Mouse (Mus musculus) cortical plate, adult 2 months (tissue): ENCODE measurements at regions not wholly inside any gene's neighbourhood (a gene's known extent, or its start where the extent isn't known, plus 50 kb on each side); places are given as distances from the start of the nearest gene placed in this dataset.

Source experiments
- H3K27ac ChIP-seq: fragments of 200-500 bp; 2 replicates; pipeline ENCODE4 v1.5.1; 2012; ENCODE audit warnings: low read length, control low read depth, inconsistent platforms; ENCODE audit not compliant: insufficient read depth
- H3K4me1 ChIP-seq: fragments of 200-500 bp; 2 replicates; pipeline ENCODE4 v1.6.1; 2011; ENCODE audit warnings: low read length; ENCODE audit not compliant: control insufficient read depth, insufficient read depth
- H3K4me3 ChIP-seq: fragments of 200-500 bp; 2 replicates; pipeline ENCODE4 v1.5.1; 2011; ENCODE audit warnings: mild to moderate bottlenecking, low read length, control low read depth; ENCODE audit not compliant: insufficient read depth
- CTCF ChIP-seq: fragments of 200-500 bp; IDR thresholded peaks from 2 replicates; pipeline ENCODE4 v1.5.1; 2011; ENCODE audit warnings: mild to moderate bottlenecking, control low read depth, low read length; ENCODE audit not compliant: insufficient read depth; ENCODE audit errors: extremely low read depth
- POLR2A ChIP-seq: fragments of 200-500 bp; IDR thresholded peaks from 2 replicates; pipeline ENCODE4 v1.6.1; 2011; ENCODE audit warnings: mild to moderate bottlenecking, low read length, control low read depth; ENCODE audit not compliant: insufficient read depth; ENCODE audit errors: extremely low read depth

- TF ChIP-seq CTCF = no peak
- no peak for TF ChIP-seq POLR2A
- Histone ChIP-seq H3K4me3 (no peak overlapping the region), H3K4me1 (peaks cover 3% of the 10 kb centered on the region), H3K27ac (no peak overlapping the region)
These were observed 242.0 kb downstream of the Rpl10-ps3 start for GRCm38 (mm10) chr9:50102766-50103165.

GRCm38 (mm10) chr9:50101061-50101460 is 243.7 kb downstream of the Rpl10-ps3 start:
- H3K4me3 ChIP-seq = no peak overlapping the region
- H3K4me1 ChIP-seq = peaks cover 3% of the 10 kb centered on the region
- TF ChIP-seq POLR2A (no peak), CTCF (no peak)
- H3K27ac ChIP-seq = no peak overlapping the region

- no peak for TF ChIP-seq CTCF
- TF ChIP-seq POLR2A = no peak
- Histone ChIP-seq H3K4me3 (no peak overlapping the region), H3K27ac (0 out of 2 replicates have a peak overlapping the region, but pooled peaks have one; percentile 25), H3K4me1 (no peaks in the 10 kb centered on the region; the same call in 1 of the 2 replicates)
These were observed 253.8 kb downstream of the Rpl10-ps3 start for GRCm38 (mm10) chr9:50090968-50091367.

GRCm38 (mm10) chr9:50089916-50090315 is 254.9 kb downstream of the Rpl10-ps3 start:
- Histone ChIP-seq H3K27ac (no peak overlapping the region), H3K4me3 (no peak overlapping the region), H3K4me1 (no peaks in the 10 kb centered on the region; the same call in 1 of the 2 replicates)
- TF ChIP-seq POLR2A (no peak), CTCF (no peak)

- TF ChIP-seq CTCF (no peak), POLR2A (no peak)
- H3K4me1 ChIP-seq = no peaks in the 10 kb centered on the region
- H3K27ac ChIP-seq = no peak overlapping the region
These were observed 264.6 kb downstream of the Rpl10-ps3 start for GRCm38 (mm10) chr9:50080205-50080604.

GRCm38 (mm10) chr9:50068576-50068975 is 269.9 kb upstream of the Ncam1 start:
- H3K4me3 ChIP-seq = no peak overlapping the region
- H3K27ac ChIP-seq = 0 out of 2 replicates have a peak overlapping the region, but pooled peaks have one; percentile 29
- no peak for TF ChIP-seq CTCF
- no peak for TF ChIP-seq POLR2A
- peaks cover 5% of the 10 kb centered on the region for H3K4me1 ChIP-seq

More at GRCm38 (mm10) chr9:50080205-50080604, 264.6 kb downstream of the Rpl10-ps3 start:
- no peak overlapping the region for H3K4me3 ChIP-seq

GRCm38 (mm10) chr9:50067729-50068225 is 269.1 kb upstream of the Ncam1 start:
- Histone ChIP-seq H3K4me3 (no peak overlapping the region), H3K4me1 (peaks cover 5% of the 10 kb centered on the region), H3K27ac (no peak overlapping the region)
- TF ChIP-seq POLR2A (no peak), CTCF (no peak)

GRCm38 (mm10) chr9:50064505-50065229 is 265.9 kb upstream of the Ncam1 start:
- TF ChIP-seq POLR2A (no peak), CTCF (no peak)
- peaks cover 5% of the 10 kb centered on the region for H3K4me1 ChIP-seq
- H3K4me3 ChIP-seq = no peak overlapping the region
- H3K27ac ChIP-seq = no peak overlapping the region

GRCm38 (mm10) chr9:50038231-50038630 is 239.5 kb upstream of the Ncam1 start:
- H3K27ac ChIP-seq = no peak overlapping the region
- no peak overlapping the region for H3K4me3 ChIP-seq
- TF ChIP-seq CTCF (no peak), POLR2A (no peak)
- no peaks in the 10 kb centered on the region for H3K4me1 ChIP-seq

- no peak overlapping the region for H3K4me3 ChIP-seq
- TF ChIP-seq POLR2A = no peak
- TF ChIP-seq CTCF = no peak
- no peaks in the 10 kb centered on the region for H3K4me1 ChIP-seq
- no peak overlapping the region for H3K27ac ChIP-seq
These were observed 233.8 kb upstream of the Ncam1 start for GRCm38 (mm10) chr9:50032322-50033158.
